Mouse (Mus musculus): ENCODE measurements around the gene Trim8. TPM values are rescaled to one million over a fixed set of nuclear protein-coding genes. Genes with fewer than 3 reads are reported as not detected.

Trim8 gene
- polyA plus RNA-seq, 1 experiment from 2014 or later, result 14.2 TPM

DNA sequence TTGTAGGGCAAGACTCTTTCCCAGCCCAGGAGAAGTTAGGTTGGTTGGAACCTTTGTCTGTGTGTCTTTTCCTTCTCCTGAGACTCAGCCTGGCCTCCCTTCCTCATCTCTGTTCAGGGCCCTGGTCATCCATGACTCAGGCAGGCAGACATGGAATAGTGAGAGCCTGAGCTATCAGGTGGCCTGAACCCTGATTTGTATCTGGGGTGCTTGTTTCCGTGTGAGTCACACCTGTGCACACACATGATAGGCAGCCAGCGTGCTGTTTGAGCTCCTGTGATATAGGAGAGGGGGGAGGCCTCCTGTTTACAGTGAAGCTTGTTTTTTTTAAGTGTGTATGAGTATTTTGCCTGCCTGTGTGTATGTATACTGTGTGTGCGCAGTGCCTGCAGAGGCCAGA is 7.7 kb downstream of the Trim8 start:
- Histone ChIP-seq H3K9ac (no peak overlapping the region; the same call in 1 of the 2 replicates), H3K27ac (no peak overlapping the region), H3K36me3 (peaks cover 85% of the 10 kb centered on the region), H3K27me3 (no peaks in the 10 kb centered on the region), H3K4me2 (replicated peaks) (no peak overlapping the region), H3K4me1 (peaks cover 67% of the 10 kb centered on the region), H3K9me3 (no peaks in the 10 kb centered on the region), H3K4me3 (no peak overlapping the region)
- WGBS, result 70% methylated on average over 3 of the region's 3 CpGs
- ATAC-seq (ENCODE audit: low FRiP score, low read depth), result no peak

DNA sequence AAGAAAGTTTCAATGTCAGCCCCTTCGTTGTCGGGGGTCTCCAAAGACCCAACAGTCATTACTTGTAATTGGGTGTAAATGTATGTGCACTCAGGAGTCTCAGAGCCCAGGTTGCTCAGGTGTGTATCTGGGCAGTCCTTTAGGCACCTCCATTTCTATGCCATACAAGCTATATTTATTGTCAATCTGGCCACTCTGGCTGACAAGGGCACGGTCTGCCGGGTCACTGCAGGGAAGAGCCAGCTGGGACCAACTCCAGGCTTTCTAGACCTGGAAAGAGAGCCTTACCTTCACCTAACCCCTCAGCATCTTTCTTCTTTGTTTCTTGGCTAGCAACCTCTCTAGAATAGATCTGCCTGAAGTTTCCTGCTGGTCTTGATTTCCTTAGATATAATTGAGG is 8.2 kb downstream of the Trim8 start:
- no peak for ATAC-seq (ENCODE audit: low FRiP score, low read depth)
- no peaks in the 10 kb centered on the region for H3K9me3 ChIP-seq
- H3K4me3 ChIP-seq, result no peak overlapping the region
- no peak overlapping the region for H3K4me2 ChIP-seq (replicated peaks)
- H3K27ac ChIP-seq, result no peak overlapping the region
- 81% methylated on average over 4 of the region's 4 CpGs for WGBS
- 0 out of 2 replicates have a peak overlapping the region, but pooled peaks have one; percentile 4 for H3K9ac ChIP-seq
- H3K27me3 ChIP-seq, result no peaks in the 10 kb centered on the region
- H3K36me3 ChIP-seq, result peaks cover 90% of the 10 kb centered on the region
- H3K4me1 ChIP-seq, result peaks cover 61% of the 10 kb centered on the region

DNA sequence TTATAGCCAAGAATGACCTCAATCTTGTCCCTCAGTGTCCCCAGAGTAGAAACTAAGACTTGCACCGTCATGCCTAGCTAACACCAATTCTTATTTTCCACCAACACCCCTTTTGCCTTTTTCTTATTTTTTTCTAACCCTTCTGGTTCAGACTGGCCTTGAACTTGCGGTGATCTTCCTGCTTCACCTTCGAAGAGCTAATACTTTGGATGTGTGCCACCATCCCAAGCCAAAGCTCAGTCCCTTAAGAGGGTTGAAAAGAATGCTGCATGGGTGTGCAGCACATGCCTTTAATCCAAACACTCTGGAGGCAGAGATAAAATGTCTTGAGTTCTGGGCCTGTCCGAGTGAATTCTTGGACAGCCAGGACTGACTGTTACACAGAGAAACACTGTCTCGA is 8.9 kb downstream of the Trim8 start:
- H3K27me3 ChIP-seq, result no peaks in the 10 kb centered on the region
- H3K4me3 ChIP-seq, result no peak overlapping the region
- peaks cover 95% of the 10 kb centered on the region for H3K36me3 ChIP-seq
- 79% methylated on average over 5 of the region's 5 CpGs for WGBS
- no peak overlapping the region for H3K27ac ChIP-seq
- no peak overlapping the region for H3K4me2 ChIP-seq (replicated peaks)
- no peak for ATAC-seq (ENCODE audit: low FRiP score, low read depth)
- no peaks in the 10 kb centered on the region for H3K9me3 ChIP-seq
- H3K9ac ChIP-seq, result no peak overlapping the region
- peaks cover 55% of the 10 kb centered on the region for H3K4me1 ChIP-seq

DNA sequence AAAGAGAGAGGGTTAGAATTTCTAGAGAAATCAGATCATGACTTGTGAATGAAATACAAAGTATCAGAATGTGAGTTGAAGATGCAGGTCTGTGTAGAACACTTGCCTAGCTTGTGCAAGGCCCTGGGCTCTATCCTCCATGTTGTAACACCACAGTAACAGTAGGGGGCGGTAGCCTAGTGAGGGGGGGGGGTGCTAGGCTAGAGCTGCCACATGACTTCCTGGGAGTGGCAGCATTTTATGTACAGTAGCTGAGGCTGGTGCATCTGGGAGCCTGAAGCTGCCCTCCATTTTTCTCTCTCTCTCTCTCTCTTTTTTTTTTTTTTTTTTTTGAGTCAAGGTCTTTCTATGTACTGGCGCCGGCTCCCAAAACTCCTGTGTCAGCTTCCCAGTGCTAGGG is 9.3 kb downstream of the Trim8 start:
- no peaks in the 10 kb centered on the region for H3K9me3 ChIP-seq
- H3K36me3 ChIP-seq, result peaks cover 95% of the 10 kb centered on the region
- peaks cover 51% of the 10 kb centered on the region for H3K4me1 ChIP-seq
- ATAC-seq (ENCODE audit: low FRiP score, low read depth), result no peak
- H3K4me3 ChIP-seq, result no peak overlapping the region
- H3K27me3 ChIP-seq, result no peaks in the 10 kb centered on the region
- H3K9ac ChIP-seq, result no peak overlapping the region
- whole genome bisulfite sequencing, result 70% methylated on average over 3 of the region's 3 CpGs
- H3K4me2 ChIP-seq (replicated peaks), result no peak overlapping the region
- no peak overlapping the region for H3K27ac ChIP-seq

DNA sequence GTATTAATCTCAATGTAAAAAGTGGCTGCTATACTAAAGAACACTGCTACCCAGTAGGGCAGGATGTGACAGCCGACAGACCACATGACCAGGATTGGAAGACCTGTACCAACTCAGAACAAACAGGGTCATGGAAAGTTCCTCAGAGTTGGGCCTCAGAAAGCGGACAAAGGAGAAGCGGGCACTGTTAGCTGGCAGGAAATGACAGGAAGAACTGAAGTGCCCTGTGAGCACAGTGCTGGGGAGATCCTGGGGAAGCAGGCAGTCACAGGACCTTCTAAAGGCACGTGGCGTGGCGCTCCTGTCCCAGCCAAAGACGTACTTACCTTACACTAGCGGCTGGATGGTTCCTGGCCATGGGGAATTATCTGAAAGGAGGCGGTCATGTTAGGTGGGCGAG is 9.8 kb downstream of the Trim8 start:
- no peak overlapping the region for H3K27ac ChIP-seq
- H3K4me2 ChIP-seq (replicated peaks), result no peak overlapping the region
- ATAC-seq (ENCODE audit: low FRiP score, low read depth), result no peak
- no peak overlapping the region for H3K9ac ChIP-seq
- no peaks in the 10 kb centered on the region for H3K9me3 ChIP-seq
- peaks cover 94% of the 10 kb centered on the region for H3K36me3 ChIP-seq
- 88% methylated on average over 10 of the region's 10 CpGs for WGBS
- peaks cover 46% of the 10 kb centered on the region for H3K4me1 ChIP-seq
- no peaks in the 10 kb centered on the region for H3K27me3 ChIP-seq
- H3K4me3 ChIP-seq, result no peak overlapping the region

DNA sequence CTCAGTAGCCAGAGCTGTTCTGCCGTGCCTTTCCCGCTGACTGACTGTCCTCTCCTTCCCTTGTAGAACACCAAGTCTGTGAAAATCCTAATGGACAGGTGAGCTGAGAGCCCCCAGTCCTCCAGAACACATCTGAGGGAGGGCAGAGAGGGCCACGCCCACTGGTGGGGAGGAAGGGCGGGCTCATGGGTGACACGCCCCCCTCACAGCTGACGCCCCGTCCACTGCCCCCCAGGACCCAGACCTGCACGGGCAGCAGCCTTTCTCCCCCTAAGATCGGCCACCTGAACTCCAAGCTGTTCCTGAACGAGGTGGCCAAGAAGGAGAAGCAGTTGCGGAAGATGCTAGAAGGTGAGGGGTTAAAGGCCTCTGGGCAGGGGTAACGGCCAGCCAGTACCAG is 12.9 kb downstream of the Trim8 start:
- Histone ChIP-seq H3K4me3 (no peak overlapping the region), H3K27ac (no peak overlapping the region), H3K9ac (no peak overlapping the region), H3K4me1 (peaks cover 42% of the 10 kb centered on the region), H3K4me2 (replicated peaks) (no peak overlapping the region), H3K27me3 (no peaks in the 10 kb centered on the region), H3K36me3 (peaks cover 62% of the 10 kb centered on the region), H3K9me3 (no peaks in the 10 kb centered on the region)
- ATAC-seq (ENCODE audit: low FRiP score, low read depth), result no peak
- 84% methylated on average over 12 of the region's 12 CpGs for WGBS

DNA sequence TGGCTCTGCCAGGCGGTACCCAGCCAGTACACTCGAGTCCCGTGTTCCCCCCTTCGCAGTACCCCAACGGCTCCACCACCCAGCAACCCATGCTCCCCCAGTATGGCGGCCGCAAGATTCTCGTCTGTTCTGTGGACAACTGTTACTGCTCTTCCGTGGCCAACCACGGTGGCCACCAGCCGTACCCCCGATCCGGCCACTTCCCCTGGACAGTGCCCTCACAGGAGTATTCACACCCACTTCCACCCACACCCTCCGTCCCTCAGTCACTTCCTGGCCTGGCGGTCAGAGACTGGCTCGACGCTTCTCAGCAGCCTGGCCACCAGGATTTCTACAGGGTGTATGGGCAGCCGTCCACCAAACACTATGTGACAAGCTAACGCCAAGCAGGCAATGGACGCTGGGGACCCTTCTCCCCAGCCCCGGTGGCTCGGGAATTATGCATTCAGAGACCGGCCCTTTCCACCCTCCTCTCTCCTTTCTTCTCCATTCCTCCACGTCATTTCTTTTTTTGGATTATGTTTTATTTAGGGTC is 13.9 kb downstream of the Trim8 start:
- no peak for ATAC-seq (ENCODE audit: low FRiP score, low read depth)
- WGBS, result 89% methylated on average over 24 of the region's 24 CpGs
- Histone ChIP-seq H3K9me3 (no peaks in the 10 kb centered on the region), H3K36me3 (peaks cover 53% of the 10 kb centered on the region), H3K4me3 (no peak overlapping the region), H3K9ac (no peak overlapping the region), H3K4me2 (replicated peaks) (no peak overlapping the region), H3K4me1 (peaks cover 32% of the 10 kb centered on the region), H3K27me3 (no peaks in the 10 kb centered on the region), H3K27ac (no peak overlapping the region)

DNA sequence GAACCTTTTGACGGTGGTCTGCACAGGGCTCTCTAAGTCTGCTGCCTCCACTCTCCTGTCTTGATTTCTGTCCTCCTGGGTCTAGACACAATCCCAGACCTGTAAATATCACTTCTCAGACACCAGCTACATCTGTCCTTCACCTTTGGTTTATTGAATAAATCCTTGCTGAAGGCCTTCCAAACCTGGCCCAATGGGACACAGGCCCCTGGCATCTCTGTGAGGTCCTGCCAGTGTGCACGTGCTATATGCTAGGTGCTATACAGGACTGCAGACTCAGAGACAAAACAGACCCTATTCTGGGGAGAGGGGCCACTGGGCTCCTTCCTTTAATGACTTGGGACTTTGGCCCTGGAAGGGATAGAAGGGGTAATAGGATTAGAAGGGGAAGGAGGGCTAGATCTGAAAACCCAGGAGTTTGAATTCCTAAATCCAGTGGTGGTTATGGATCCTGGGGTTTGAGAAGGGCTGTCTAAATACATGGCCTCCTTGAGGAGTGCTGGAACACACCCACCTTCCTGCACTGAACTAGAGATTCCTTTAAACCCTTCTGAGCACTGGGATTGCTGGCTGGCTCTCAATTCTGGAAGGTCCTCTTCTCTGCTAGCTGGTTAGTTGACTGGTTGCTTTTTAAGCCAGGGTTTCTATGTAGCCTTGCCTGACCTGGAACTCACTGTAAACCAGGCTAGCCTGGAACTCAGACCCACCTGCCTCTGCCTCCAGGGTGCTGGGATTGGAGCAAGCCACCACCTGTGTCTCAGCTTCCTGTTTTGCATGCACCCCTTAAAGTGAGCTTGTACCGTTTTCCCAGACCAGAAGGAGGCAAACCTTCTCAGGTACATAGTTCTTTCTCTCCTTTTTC is 15.4 kb downstream of the Trim8 start:
- Histone ChIP-seq H3K9ac (no peak overlapping the region; the same call in 1 of the 2 replicates), H3K36me3 (peaks cover 42% of the 10 kb centered on the region), H3K4me1 (peaks cover 27% of the 10 kb centered on the region), H3K27ac (no peak overlapping the region), H3K4me3 (no peak overlapping the region), H3K9me3 (no peaks in the 10 kb centered on the region), H3K27me3 (no peaks in the 10 kb centered on the region), H3K4me2 (replicated peaks) (no peak overlapping the region)
- WGBS, result 69% methylated on average over 3 of the region's 3 CpGs
- ATAC-seq (ENCODE audit: low FRiP score, low read depth), result no peak

DNA sequence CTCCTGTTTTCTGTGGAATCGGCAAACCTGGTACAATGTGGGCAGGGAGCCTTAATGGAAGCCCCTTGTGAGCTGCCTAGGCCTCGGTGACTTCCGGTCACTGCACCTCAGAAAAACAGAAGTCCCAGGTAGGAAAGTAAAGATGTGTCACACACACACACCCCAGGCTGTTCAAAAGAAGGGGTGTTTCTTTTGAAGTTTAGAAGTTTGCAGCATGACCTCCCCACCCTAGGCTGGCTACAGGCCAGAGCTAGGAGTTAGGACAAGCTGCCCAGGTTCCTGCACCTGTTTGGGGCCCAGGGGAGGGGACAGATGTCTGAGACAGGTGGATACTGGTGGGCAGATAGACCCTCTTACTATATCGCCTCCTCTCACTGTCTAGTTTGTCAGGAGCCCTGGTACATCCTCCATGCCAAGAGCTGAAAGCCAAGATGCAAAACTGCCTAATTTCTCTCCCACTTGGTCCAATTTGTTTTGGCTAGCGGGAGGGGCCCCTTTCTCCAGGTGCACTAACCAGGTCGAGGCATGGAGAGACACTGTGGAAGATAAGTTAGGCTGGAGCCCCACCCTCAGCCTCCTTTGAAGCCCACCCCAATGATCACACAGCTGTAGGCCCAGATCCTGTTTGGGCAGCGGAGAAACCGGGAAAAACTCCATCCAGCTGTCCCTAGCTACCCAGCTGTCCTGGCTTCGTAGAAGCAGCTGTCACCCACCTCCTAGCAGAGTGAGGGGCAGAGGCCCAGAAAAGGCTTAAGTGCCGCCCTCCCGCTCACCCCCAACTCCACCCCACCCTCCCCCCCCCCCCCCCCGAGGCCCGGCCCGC is 16.2 kb downstream of the Trim8 start:
- Histone ChIP-seq H3K4me3 (peak overlapping the region; percentile 20), H3K9me3 (no peaks in the 10 kb centered on the region), H3K27me3 (no peaks in the 10 kb centered on the region), H3K36me3 (peaks cover 33% of the 10 kb centered on the region), H3K27ac (peak overlapping the region; percentile 55; the same call in 1 of the 2 replicates), H3K9ac (no peak overlapping the region; the same call in 1 of the 2 replicates), H3K4me2 (replicated peaks) (peak overlapping the region; percentile 60), H3K4me1 (peaks cover 33% of the 10 kb centered on the region)
- peak; percentile 67 for ATAC-seq (ENCODE audit: low FRiP score, low read depth)
- 28% methylated on average over 11 of the region's 14 CpGs for WGBS

DNA sequence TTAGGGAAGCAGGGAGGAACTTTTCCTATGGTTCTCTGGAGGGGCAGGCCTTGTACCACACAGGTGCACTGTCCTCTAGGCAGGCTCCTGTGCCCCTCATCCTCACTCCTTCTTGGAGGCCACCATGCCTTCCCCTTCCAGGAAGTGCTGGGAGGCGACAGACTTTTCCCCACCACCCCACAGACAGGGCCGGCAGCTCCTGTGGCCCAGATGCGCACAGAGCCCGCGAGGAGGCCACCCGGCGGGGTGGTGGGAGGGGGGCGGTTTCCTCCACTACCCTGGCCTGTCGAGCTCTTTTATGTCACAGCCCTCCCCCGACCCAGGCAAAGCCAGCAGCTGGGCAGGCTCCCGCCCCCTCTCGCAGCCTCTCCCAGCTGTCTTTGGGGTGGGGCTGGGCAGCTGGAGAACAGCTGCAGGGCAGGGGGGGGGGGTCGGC is 16.9 kb downstream of the Trim8 start:
- Histone ChIP-seq H3K4me1 (peaks cover 39% of the 10 kb centered on the region), H3K27ac (peak overlapping the region; percentile 55; the same call in 1 of the 2 replicates), H3K9ac (peak overlapping the region; percentile 5; the same call in 1 of the 2 replicates), H3K36me3 (peaks cover 27% of the 10 kb centered on the region), H3K4me2 (replicated peaks) (peak overlapping the region; percentile 60), H3K4me3 (peak overlapping the region; percentile 20), H3K27me3 (no peaks in the 10 kb centered on the region), H3K9me3 (no peaks in the 10 kb centered on the region)
- ATAC-seq (ENCODE audit: low FRiP score, low read depth), result peak; percentile 76
- WGBS, result 0% methylated on average over 8 of the region's 13 CpGs

DNA sequence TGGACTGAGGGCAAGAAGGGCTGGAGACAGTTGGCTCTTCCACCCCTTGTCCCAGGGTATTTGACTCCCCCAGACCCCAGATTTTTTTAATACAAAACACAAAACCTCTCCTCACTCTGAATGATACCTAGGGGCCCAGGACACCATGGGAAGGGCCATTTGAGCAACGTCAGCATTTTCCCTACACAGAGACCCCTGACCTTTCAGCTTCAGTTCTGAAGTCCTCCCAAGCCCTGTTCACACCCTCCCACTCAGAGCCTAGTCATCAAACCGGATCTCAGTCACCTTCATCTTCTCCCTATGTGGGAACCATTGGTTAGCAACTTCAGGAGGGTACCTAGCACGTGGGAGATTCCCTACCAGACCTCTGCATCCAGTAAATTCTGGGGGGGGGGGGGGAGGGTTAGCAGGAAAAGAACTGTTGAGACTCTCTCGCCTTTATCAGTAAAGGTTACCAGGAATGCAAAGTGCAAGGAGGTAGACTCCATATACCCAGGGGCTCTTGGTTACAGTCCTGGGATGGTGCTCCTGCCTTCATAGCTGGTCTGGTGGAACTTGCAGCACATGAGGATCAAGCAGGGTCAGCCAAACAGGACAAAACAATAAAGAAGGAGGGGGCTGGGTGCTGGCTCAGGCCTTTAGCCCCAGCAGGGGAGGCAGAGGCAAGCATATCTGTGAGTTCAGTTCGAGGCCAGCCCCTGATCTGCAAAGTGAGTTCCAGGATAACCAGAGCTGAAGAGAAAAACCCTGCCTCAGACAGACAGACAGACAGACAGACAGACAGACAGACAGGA is 17.5 kb downstream of the Trim8 start:
- ATAC-seq (ENCODE audit: low FRiP score, low read depth), result no peak
- peak overlapping the region; percentile 5; the same call in 1 of the 2 replicates for H3K9ac ChIP-seq

More for the DNA sequence above, 17.5 kb downstream of the Trim8 start:
- H3K27me3 ChIP-seq, result no peaks in the 10 kb centered on the region
- H3K27ac ChIP-seq, result peak overlapping the region; percentile 55; the same call in 1 of the 2 replicates
- H3K36me3 ChIP-seq, result peaks cover 21% of the 10 kb centered on the region
- WGBS, result 15% methylated on average over 5 of the region's 5 CpGs
- H3K4me3 ChIP-seq, result peak overlapping the region; percentile 20; the same call in 1 of the 2 replicates
- H3K4me2 ChIP-seq (replicated peaks), result peak overlapping the region; percentile 60
- peaks cover 45% of the 10 kb centered on the region for H3K4me1 ChIP-seq
- no peaks in the 10 kb centered on the region for H3K9me3 ChIP-seq

Measured in limb, embryonic 13.5 days (tissue).